Mouse (Mus musculus) spleen, postnatal 36 days (tissue): ENCODE measurements around the gene Tmem230.
A peak's percentile ranks its signal among the peaks of the same experiment; 100 is the strongest.

Experiments used
- DNase-seq, 2 experiments: peaks; one replicate each; pipeline ENCODE4 v3.0.0; 2022; ENCODE audit warnings: low spot score in 2 of 2, mixed read lengths in 1 of 2

Gene Tmem230

GRCm38 (mm10) chr2:132233985-132234765 lies 13.4 kb downstream of the Tmem230 start:
- DNase-seq = no peak

- no peak for DNase-seq
These were observed 15.1 kb downstream of the Tmem230 start for GRCm38 (mm10) chr2:132232413-132232945.

- peak in 1 of 2 experiments; percentile 11 for DNase-seq
These were observed 23.2 kb downstream of the Tmem230 start for GRCm38 (mm10) chr2:132224359-132224758.

GRCm38 (mm10) chr2:132221611-132222073 lies 26.0 kb downstream of the Tmem230 start:
- DNase-seq = no peak

- no peak for DNase-seq
These were observed 35.5 kb downstream of the Tmem230 start for GRCm38 (mm10) chr2:132211995-132212656.

- no peak for DNase-seq
These were observed 36.7 kb downstream of the Tmem230 start for GRCm38 (mm10) chr2:132210806-132211312.

GRCm38 (mm10) chr2:132208246-132208881 lies 39.2 kb downstream of the Tmem230 start:
- DNase-seq = no peak

GRCm38 (mm10) chr2:132206316-132206881 lies 41.2 kb downstream of the Tmem230 start:
- no peak for DNase-seq

- DNase-seq = no peak
These were observed 42.1 kb downstream of the Tmem230 start for GRCm38 (mm10) chr2:132205549-132205948.

- DNase-seq = no peak
These were observed 43.8 kb downstream of the Tmem230 start for GRCm38 (mm10) chr2:132203773-132204172.

GRCm38 (mm10) chr2:132203186-132203585 lies 44.4 kb downstream of the Tmem230 start:
- no peak for DNase-seq

GRCm38 (mm10) chr2:132198017-132198933 lies 49.3 kb downstream of the Tmem230 start:
- no peak for DNase-seq

GRCm38 (mm10) chr2:132195602-132196001 lies 52.0 kb downstream of the Tmem230 start:
- DNase-seq = no peak

GRCm38 (mm10) chr2:132190602-132191161 lies 56.9 kb downstream of the Tmem230 start:
- DNase-seq = no peak
